Mouse (Mus musculus) liver, embryonic 13.5 days (tissue): Measurements from ENCODE around the gene Gm20920. TPM values are rescaled to one million over a fixed set of nuclear protein-coding genes. Genes with fewer than 3 reads are reported as not detected.
"Not testable (repeated sequence)": the region's sequence is repeated elsewhere in the genome, so short reads cannot be mapped to it uniquely, and the experiment has no call there.

Experiments used
- ATAC-seq: fragments of 200-750 bp; cut with Nextera tagmentation; 2 replicates; pipeline ENCODE4 v1.8.0; 2017; ENCODE audit warnings: low read depth, mild to moderate bottlenecking, moderate number of reproducible peaks, moderate library complexity
- DNase-seq: peaks from one replicate; pipeline ENCODE4 v3.0.0; 2022
- H3K27ac ChIP-seq: fragments of 300-500 bp; sonication (generic); 2 replicates; pipeline ENCODE4 v1.5.1; 2015; ENCODE audit warnings: moderate library complexity, mild to moderate bottlenecking, inconsistent platforms
- H3K27me3 ChIP-seq: fragments of 300-500 bp; sonication (generic); 2 replicates; pipeline ENCODE4 v1.6.1; 2015; ENCODE audit warnings: mild to moderate bottlenecking, inconsistent platforms
- H3K36me3 ChIP-seq: fragments of 300-500 bp; sonication (generic); 2 replicates; pipeline ENCODE4 v1.6.1; 2015; ENCODE audit warnings: mild to moderate bottlenecking, inconsistent platforms
- H3K4me1 ChIP-seq: fragments of 300-500 bp; sonication (generic); replicated peaks from 2 replicates; pipeline ENCODE4 v1.6.1; 2015; ENCODE audit warnings: inconsistent platforms
- H3K4me2 ChIP-seq: fragments of 300-500 bp; sonication (generic); 2 replicates; pipeline ENCODE4 v1.6.1; 2015; ENCODE audit warnings: inconsistent platforms, mild to moderate bottlenecking, moderate library complexity
- H3K4me3 ChIP-seq: fragments of 300-500 bp; sonication (generic); replicated peaks from 2 replicates; pipeline ENCODE4 v1.5.1; 2015; ENCODE audit warnings: mild to moderate bottlenecking, inconsistent platforms
- H3K9ac ChIP-seq: fragments of 300-500 bp; sonication (generic); 2 replicates; pipeline ENCODE4 v1.6.1; 2015; ENCODE audit warnings: mild to moderate bottlenecking, inconsistent platforms
- H3K9me3 ChIP-seq: fragments of 300-500 bp; sonication (generic); replicated peaks from 2 replicates; pipeline ENCODE4 v1.6.1; 2016; ENCODE audit warnings: inconsistent platforms
- WGBS: fragments of 180-500 bp; shearing (Covaris S2); methylation state at CpG from one replicate; pipeline ENCODE4 v1.1.7; 2015; ENCODE audit not compliant: insufficient replicate concordance; 5-methylcytosine and 5-hydroxymethylcytosine counted together
- polyA plus RNA-seq: library from polyadenylated mRNA; unstranded; fragments of >200 nt; fragmentation: Nextera tagmentation; extraction: Ambion mirVana; gene quantifications from 2 replicates; pipeline ENCODE4 v1.2.1, GENCODE M21; 2015

Gene Gm20920
- polyA plus RNA-seq, result not detected in 2 replicates

- H3K9ac ChIP-seq, H3K4me3 ChIP-seq: not testable (repeated sequence)
Measured at GRCm38 (mm10) chrY:51851820-51852219, at the start of gene Gm20920. Gm20920 (plus strand) TSS chrY:51852120.

More at GRCm38 (mm10) chrY:51851820-51852219, at the start of gene Gm20920:
- H3K4me1 ChIP-seq, H3K4me2 ChIP-seq, H3K27me3 ChIP-seq, H3K36me3 ChIP-seq, H3K9me3 ChIP-seq, ATAC-seq, H3K27ac ChIP-seq, DNase-seq: not testable (repeated sequence)
- WGBS, result no CpG with 5 or more reads among the region's 6 CpGs
